10 mouse cellular contexts compared by ENCODE assay signal in genomic region chr4:152273191-152273590, GRCm38 (mm10). TPM values are rescaled to one million over a fixed set of nuclear protein-coding genes. Genes with fewer than 3 reads are reported as not detected.
DNase-seq lines count a peak whose midpoint lies in the region; ATAC-seq and TF ChIP-seq lines count a peak whose summit lies in the region.
"Had no signal": no experiment of that assay in that cellular context is flagged by ENCODE, and none has a peak within 500 bp of the region (broad histone marks: within the 10 kb centered on the region; RNA-seq: fewer than 3 reads in every experiment).

No protein-coding gene starts in this region.

- no peak overlapping the region for H3K9ac ChIP-seq in forebrain, embryonic 12.5 days
- H3K9ac ChIP-seq in hindbrain, postnatal 0 days (replicated peaks; ENCODE audit: low read length) = no peak overlapping the region
- H3K9ac ChIP-seq in neural tube, embryonic 12.5 days = no peak overlapping the region

- peak overlapping the region; percentile 97 for H3K4me2 ChIP-seq in forebrain, embryonic 12.5 days
- H3K4me2 ChIP-seq in hindbrain, postnatal 0 days (ENCODE audit: low read depth, low read length) = peak overlapping the region; percentile 86
- H3K4me2 ChIP-seq in neural tube, embryonic 12.5 days (replicated peaks) = peak overlapping the region; percentile 95

- no peak for TF ChIP-seq CTCF in left cerebral cortex, adult 2 months (IDR thresholded peaks at IDR 0.05)
- TF ChIP-seq CTCF in hindbrain, postnatal 0 days (IDR thresholded peaks at IDR 0.05; ENCODE audit: low read depth) = no peak

- peaks cover 32% of the 10 kb centered on the region for H3K4me1 ChIP-seq in forebrain, embryonic 12.5 days
- H3K4me1 ChIP-seq in hindbrain, postnatal 0 days (ENCODE audit: insufficient read depth, low read length) = peaks cover 7% of the 10 kb centered on the region; the same call in 1 of the 2 replicates
- H3K4me1 ChIP-seq in neural tube, embryonic 12.5 days = peaks cover 32% of the 10 kb centered on the region

- no peaks in the 10 kb centered on the region for H3K9me3 ChIP-seq in forebrain, embryonic 12.5 days
- H3K9me3 ChIP-seq in hindbrain, postnatal 0 days (ENCODE audit: low read length) = no peaks in the 10 kb centered on the region
- H3K9me3 ChIP-seq in neural tube, embryonic 12.5 days = no peaks in the 10 kb centered on the region

- no peak overlapping the region for H3K4me3 ChIP-seq in left cerebral cortex, adult 2 months
- H3K4me3 ChIP-seq in forebrain, embryonic 12.5 days (replicated peaks) = no peak overlapping the region
- H3K4me3 ChIP-seq in hindbrain, postnatal 0 days (ENCODE audit: low read length) = peak overlapping the region; percentile 61; the same call in 1 of the 2 replicates
- H3K4me3 ChIP-seq in neural tube, embryonic 12.5 days = no peak overlapping the region

- intact Hi-C loops in left cerebral cortex, adult 2 months (cut with DNase I) = loop anchor here (2.0 kb wide), 1 partner anchor 46 kb away; no protein-coding TSS in a partner anchor

- 0 out of 2 replicates have a peak, but pooled peaks have one; percentile 4 for ATAC-seq in forebrain, embryonic 12.5 days (ENCODE audit: low FRiP score)
- no peak for ATAC-seq in hindbrain, postnatal 0 days
- no peak for ATAC-seq in neural tube, embryonic 12.5 days (ENCODE audit: low FRiP score, low read depth)
- ATAC-seq in granulocyte monocyte progenitor cell, adult 5-6 weeks (replicated peaks; ENCODE audit: poor library complexity, severe bottlenecking) = no peak

- H3K27ac ChIP-seq in left cerebral cortex, adult 2 months = peak overlapping the region; percentile 58
- peak overlapping the region; percentile 26; the same call in 1 of the 2 replicates for H3K27ac ChIP-seq in forebrain, embryonic 12.5 days
- H3K27ac ChIP-seq in hindbrain, postnatal 0 days = peak overlapping the region; percentile 75
- no peak overlapping the region for H3K27ac ChIP-seq in neural tube, embryonic 12.5 days

- 21% methylated on average over 3 of the region's 3 CpGs for WGBS in forebrain, embryonic 12.5 days
- WGBS in hindbrain, postnatal 0 days = 33% methylated on average over 3 of the region's 3 CpGs
- 24% methylated on average over 3 of the region's 3 CpGs for WGBS in neural tube, embryonic 12.5 days

- DNase-seq in left cerebral cortex, adult 2 months (ENCODE audit: extremely low spot score in 1 of 2, low spot score in 2 of 2) = no peak
- no peak for DNase-seq in left cerebral cortex, adult 11 months (ENCODE audit: low spot score)
- no peak for DNase-seq in hindbrain, postnatal 0 days (ENCODE audit: low spot score)
- DNase-seq in thymus, postnatal 4 days = no peak
- DNase-seq in adrenal gland, adult 2 months = no peak
- DNase-seq: left cerebral cortex, postnatal 4 days had no signal

- H3K36me3 ChIP-seq in forebrain, embryonic 12.5 days (replicated peaks) = no peaks in the 10 kb centered on the region; the same call in 1 of the 2 replicates
- no peaks in the 10 kb centered on the region for H3K36me3 ChIP-seq in hindbrain, postnatal 0 days (ENCODE audit: insufficient read depth, low read length)
- no peaks in the 10 kb centered on the region; the same call in 1 of the 2 replicates for H3K36me3 ChIP-seq in neural tube, embryonic 12.5 days

- peaks cover 55% of the 10 kb centered on the region for H3K27me3 ChIP-seq in forebrain, embryonic 12.5 days
- H3K27me3 ChIP-seq in hindbrain, postnatal 0 days (ENCODE audit: insufficient read depth, low read length) = no peaks in the 10 kb centered on the region
- H3K27me3 ChIP-seq in neural tube, embryonic 12.5 days (replicated peaks) = peaks cover 51% of the 10 kb centered on the region

RNA-seq across cellular contexts. Expression of gene Gpr153, which starts 0.8 kb away (rescaled TPM):
- 10 to 100 TPM; 29.6 to 35.9 TPM for total RNA-seq in left cerebral cortex, adult 2 months (2021)
- polyA plus RNA-seq in forebrain, embryonic 12.5 days (2016; fragmentation: Nextera tagmentation; extraction: Ambion mirVana) = 5.8 and 6.9 TPM in 2 replicates
- 167 and 170 TPM in 2 replicates for total RNA-seq in hindbrain, postnatal 0 days (2014; rRNA removed)
- polyA plus RNA-seq in hindbrain, postnatal 0 days (2015; fragmentation: Nextera tagmentation; extraction: Ambion mirVana) = 17.1 and 19.0 TPM in 2 replicates
- polyA plus RNA-seq in neural tube, embryonic 12.5 days (2016; fragmentation: Nextera tagmentation; extraction: Ambion mirVana) = 13.9 and 15.5 TPM in 2 replicates
- total RNA-seq in granulocyte monocyte progenitor cell, adult 5-6 weeks (2014; fragmentation: Nextera tagmentation) = not detected in 2 replicates
- total RNA-seq in granulocyte monocyte progenitor cell, adult 5-6 weeks (2017) = not detected in 2 replicates
- total RNA-seq in adrenal gland, adult 2 months (2021) = 1 to 10 TPM; 3.5 to 8.3 TPM
- 16.6 and 22.4 TPM in 2 replicates for polyA plus RNA-seq in adrenal gland, adult 2 months (2012; rRNA removed)

RNA-seq across cellular contexts. Expression of gene Hes3, which starts 18.3 kb away (rescaled TPM):
- total RNA-seq in left cerebral cortex, adult 2 months (2021) = under 1 TPM; 0.30 to 0.32 TPM
- polyA plus RNA-seq in forebrain, embryonic 12.5 days (2016; fragmentation: Nextera tagmentation; extraction: Ambion mirVana) = 0.43 and 0.46 TPM in 2 replicates
- total RNA-seq in hindbrain, postnatal 0 days (2014; rRNA removed) = 0.26 and 0.40 TPM in 2 replicates
- 0.15 and 0.19 TPM in 2 replicates for polyA plus RNA-seq in hindbrain, postnatal 0 days (2015; fragmentation: Nextera tagmentation; extraction: Ambion mirVana)
- polyA plus RNA-seq in neural tube, embryonic 12.5 days (2016; fragmentation: Nextera tagmentation; extraction: Ambion mirVana) = 0.58 and 1.1 TPM in 2 replicates
- total RNA-seq in granulocyte monocyte progenitor cell, adult 5-6 weeks (2014; fragmentation: Nextera tagmentation) = not detected in 2 replicates
- not detected in 2 replicates for total RNA-seq in granulocyte monocyte progenitor cell, adult 5-6 weeks (2017)
- total RNA-seq in adrenal gland, adult 2 months (2021) = not detected
- polyA plus RNA-seq in adrenal gland, adult 2 months (2012; rRNA removed) = 0.30 TPM in 1 of 2 replicates, not detected in the other
- total RNA-seq: heart, adult 18-20 months had no signal

RNA-seq across cellular contexts. Expression of gene Icmt, which starts 23.8 kb away (rescaled TPM):
- total RNA-seq in left cerebral cortex, adult 2 months (2021) = 10 to 100 TPM; 49.8 to 54.3 TPM
- 20.3 and 21.3 TPM in 2 replicates for polyA plus RNA-seq in forebrain, embryonic 12.5 days (2016; fragmentation: Nextera tagmentation; extraction: Ambion mirVana)
- total RNA-seq in hindbrain, postnatal 0 days (2014; rRNA removed) = 35.3 and 42.6 TPM in 2 replicates
- polyA plus RNA-seq in hindbrain, postnatal 0 days (2015; fragmentation: Nextera tagmentation; extraction: Ambion mirVana) = 15.9 and 16.4 TPM in 2 replicates
- 23.0 and 24.7 TPM in 2 replicates for polyA plus RNA-seq in neural tube, embryonic 12.5 days (2016; fragmentation: Nextera tagmentation; extraction: Ambion mirVana)
- 14.3 and 17.9 TPM in 2 replicates for total RNA-seq in granulocyte monocyte progenitor cell, adult 5-6 weeks (2014; fragmentation: Nextera tagmentation)
- 13.0 and 13.9 TPM in 2 replicates for total RNA-seq in granulocyte monocyte progenitor cell, adult 5-6 weeks (2017)
- 10 to 100 TPM; 34.6 to 49.1 TPM for total RNA-seq in adrenal gland, adult 2 months (2021)
- 39.5 and 48.3 TPM in 2 replicates for polyA plus RNA-seq in adrenal gland, adult 2 months (2012; rRNA removed)

RNA-seq across cellular contexts. Expression of gene Rnf207, which starts 45.6 kb away (rescaled TPM):
- total RNA-seq in left cerebral cortex, adult 2 months (2021) = 10 to 100 TPM; 17.0 to 18.6 TPM
- 1.5 and 2.7 TPM in 2 replicates for polyA plus RNA-seq in forebrain, embryonic 12.5 days (2016; fragmentation: Nextera tagmentation; extraction: Ambion mirVana)
- 5.7 and 7.7 TPM in 2 replicates for total RNA-seq in hindbrain, postnatal 0 days (2014; rRNA removed)
- 6.6 and 6.9 TPM in 2 replicates for polyA plus RNA-seq in hindbrain, postnatal 0 days (2015; fragmentation: Nextera tagmentation; extraction: Ambion mirVana)
- 5.8 and 7.3 TPM in 2 replicates for polyA plus RNA-seq in neural tube, embryonic 12.5 days (2016; fragmentation: Nextera tagmentation; extraction: Ambion mirVana)
- not detected in 2 replicates for total RNA-seq in granulocyte monocyte progenitor cell, adult 5-6 weeks (2014; fragmentation: Nextera tagmentation)
- not detected in 2 replicates for total RNA-seq in granulocyte monocyte progenitor cell, adult 5-6 weeks (2017)
- 1 to 10 TPM in 1 of 2 experiments, under 1 TPM in 1; 0.84 to 1.1 TPM for total RNA-seq in adrenal gland, adult 2 months (2021)
- polyA plus RNA-seq in adrenal gland, adult 2 months (2012; rRNA removed) = 0.26 and 0.67 TPM in 2 replicates

RNA-seq across cellular contexts. Expression of gene Rpl22, which starts 52.4 kb away (rescaled TPM):
- total RNA-seq in left cerebral cortex, adult 2 months (2021) = 100 to 1,000 TPM; 171 to 172 TPM
- 319 and 331 TPM in 2 replicates for polyA plus RNA-seq in forebrain, embryonic 12.5 days (2016; fragmentation: Nextera tagmentation; extraction: Ambion mirVana)
- total RNA-seq in hindbrain, postnatal 0 days (2014; rRNA removed) = 164 and 185 TPM in 2 replicates
- 156 and 176 TPM in 2 replicates for polyA plus RNA-seq in hindbrain, postnatal 0 days (2015; fragmentation: Nextera tagmentation; extraction: Ambion mirVana)
- polyA plus RNA-seq in neural tube, embryonic 12.5 days (2016; fragmentation: Nextera tagmentation; extraction: Ambion mirVana) = 255 and 274 TPM in 2 replicates
- total RNA-seq in granulocyte monocyte progenitor cell, adult 5-6 weeks (2014; fragmentation: Nextera tagmentation) = 1,942 and 1,984 TPM in 2 replicates
- 2,435 and 2,975 TPM in 2 replicates for total RNA-seq in granulocyte monocyte progenitor cell, adult 5-6 weeks (2017)
- total RNA-seq in adrenal gland, adult 2 months (2021) = 100 to 1,000 TPM; 401 to 498 TPM
- 12.3 and 12.5 TPM in 2 replicates for polyA plus RNA-seq in adrenal gland, adult 2 months (2012; rRNA removed)

Comparison
In these comparisons a context has a peak if more than half of its experiments do, and no peak if none do; other contexts are left out.
1. RNA of gene Gpr153, which starts 0.8 kb away (total RNA-seq): 167 to 170 TPM in hindbrain, postnatal 0 days, 29.6 to 35.9 TPM in left cerebral cortex, adult 2 months and 3.5 to 8.3 TPM in adrenal gland, adult 2 months; not detected in granulocyte monocyte progenitor cell, adult 5-6 weeks; every median in the first group is over 4 times any median in the second.
2. Peak in every context shown above with its lines, with median percentiles within 50 percentile points of each other: H3K4me2 ChIP-seq.